Mouse (Mus musculus) central nervous system, embryonic 18 days (tissue): Measurements from ENCODE around the gene Cdk7. TPM values are rescaled to one million over a fixed set of nuclear protein-coding genes. Genes with fewer than 3 reads are reported as not detected.

Experiments
- polyA plus RNA-seq: library from polyadenylated mRNA; depleted of rRNA; stranded (reverse); fragments of >200 nt; gene quantifications from 2 replicates; pipeline ENCODE4 v1.2.3, GENCODE M21; 2012; rRNA removed

Gene Cdk7
- 24.3 and 27.6 TPM in 2 replicates for polyA plus RNA-seq

DNA sequence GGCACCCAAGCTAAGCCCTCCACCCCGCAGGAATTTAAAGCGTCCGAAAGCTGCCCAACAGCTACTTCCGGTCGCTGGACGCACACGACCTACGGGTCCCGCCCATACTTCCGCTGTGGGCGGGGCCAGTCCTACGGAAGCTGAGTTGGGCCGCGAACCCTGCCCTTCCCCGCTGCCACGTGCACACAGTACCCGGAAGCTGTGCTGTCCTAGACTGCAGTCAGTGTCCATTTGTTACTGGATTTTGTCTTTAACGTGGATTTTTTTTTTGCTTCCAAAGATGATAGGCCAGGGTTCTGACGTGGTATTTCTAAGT, at the start of gene Cdk7:
Gene Cdk7 (minus strand): TSS at position 79 of the 316 bp plus-strand sequence.

DNA sequence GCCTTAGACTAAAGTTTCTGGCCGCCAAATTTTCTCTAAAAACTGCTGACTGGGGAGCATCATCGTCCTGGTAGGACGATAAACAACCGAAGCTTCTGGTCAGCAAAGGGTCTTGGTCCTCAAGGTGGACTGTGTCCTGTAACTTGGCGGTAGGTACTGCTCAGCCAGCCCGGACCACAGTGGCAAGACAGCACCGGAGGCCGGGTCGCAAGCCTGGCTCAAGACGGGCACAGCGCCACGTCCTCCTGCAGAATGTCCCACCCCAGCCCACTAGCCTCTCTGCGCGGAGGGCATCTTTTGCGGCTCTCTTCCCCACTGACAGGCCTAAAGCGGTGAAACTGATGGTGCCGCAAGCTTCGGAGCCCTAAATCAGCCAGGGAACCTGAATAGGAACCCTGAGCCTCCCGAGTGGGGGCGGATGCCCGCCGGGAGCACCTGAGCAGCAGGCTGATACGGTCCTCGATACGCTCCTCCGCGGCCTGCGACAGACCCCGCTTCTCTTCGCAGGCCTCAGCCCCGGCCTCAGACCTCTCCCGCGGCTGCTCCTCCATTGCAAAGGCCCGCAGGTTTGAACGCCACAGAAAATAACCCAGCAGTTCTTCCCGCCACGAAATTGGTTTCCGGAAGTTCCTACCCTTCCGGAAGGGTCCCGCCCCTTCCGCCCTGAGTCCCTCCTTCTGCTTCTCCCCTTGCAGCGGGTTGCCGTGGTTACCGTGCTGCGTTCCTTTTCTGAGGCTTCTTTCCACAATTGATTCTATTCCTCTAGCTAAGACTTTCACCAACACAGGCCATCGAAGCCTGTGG, 44.7 kb upstream of the Cdk7 start, which contains the start of gene Cenph:
Gene Cenph (minus strand): TSS at position 648 of the 804 bp plus-strand sequence.

DNA sequence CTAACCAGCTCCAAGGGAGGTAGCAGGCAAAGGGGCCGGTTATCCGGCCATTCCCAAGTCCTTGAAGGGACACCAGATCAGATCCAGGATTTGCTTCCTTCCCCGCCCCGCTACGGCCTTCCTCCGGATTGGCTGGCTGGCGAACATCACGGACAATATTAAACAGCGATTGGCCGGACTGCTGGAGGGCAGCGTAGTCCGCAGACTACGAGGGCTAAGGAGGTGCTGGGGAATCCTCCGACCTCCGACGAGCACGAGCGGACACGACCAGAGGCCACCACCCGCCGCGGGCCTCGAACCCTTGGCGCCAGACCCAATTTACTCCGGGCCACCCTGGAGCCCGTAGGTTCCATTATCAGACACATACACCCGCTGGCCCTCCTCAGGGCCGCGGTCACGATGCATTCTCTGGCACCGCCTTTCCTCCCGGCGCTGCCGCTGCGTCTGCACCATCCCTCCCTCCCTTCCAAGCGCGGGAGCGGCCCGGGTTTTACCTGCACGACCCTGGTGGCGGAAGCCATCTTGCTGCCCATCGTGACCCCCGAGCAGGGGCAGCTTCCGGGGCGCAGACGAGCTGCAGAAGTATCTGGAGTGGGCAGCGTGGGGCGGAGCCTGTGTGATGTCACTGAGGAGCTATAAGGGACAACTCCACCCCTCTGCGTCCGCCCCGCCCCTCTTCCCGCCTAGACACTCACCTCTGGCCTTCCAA, 13.5 kb upstream of the Cdk7 start, which contains the start of gene Mrps36:
Gene Mrps36 (minus strand): TSS at position 624 of the 709 bp plus-strand sequence.

GRCm38 (mm10) chr13:100669291-100670022, 61.3 kb downstream of the Cdk7 start, which contains the start of gene Ccdc125:
TSS of gene Ccdc125 (plus strand) at chr13:100669717.

Other genes starting within 250 kb of the Cdk7 start
- gene Gtf2h2, start 238.4 kb downstream of the Cdk7 start, polyA plus RNA-seq: 75.2 and 75.9 TPM in 2 replicates
- gene Ocln, start 178.2 kb downstream of the Cdk7 start, polyA plus RNA-seq: 5.2 and 6.2 TPM in 2 replicates
- 1.7 and 2.6 TPM in 2 replicates for gene Marveld2, start 114.0 kb downstream of the Cdk7 start, polyA plus RNA-seq
- 260 and 268 TPM in 2 replicates for gene Ak6, start 80.0 kb downstream of the Cdk7 start, polyA plus RNA-seq
- 15.1 and 15.9 TPM in 2 replicates for gene Rad17, start 79.9 kb downstream of the Cdk7 start, polyA plus RNA-seq
- 26.5 and 27.3 TPM in 2 replicates for gene Taf9, start 79.4 kb downstream of the Cdk7 start, polyA plus RNA-seq
- gene Ccdc125, start 61.2 kb downstream of the Cdk7 start, polyA plus RNA-seq: 0.75 and 0.84 TPM in 2 replicates
- gene Mrps36, start 13.7 kb upstream of the Cdk7 start, polyA plus RNA-seq: 77.6 and 80.6 TPM in 2 replicates
- 5.6 and 6.2 TPM in 2 replicates for gene Cenph, start 45.0 kb upstream of the Cdk7 start, polyA plus RNA-seq
- gene Ccnb1, start 55.6 kb upstream of the Cdk7 start, polyA plus RNA-seq: 25.8 and 28.5 TPM in 2 replicates
- 38.6 and 40.0 TPM in 2 replicates for gene Slc30a5, start 102.5 kb upstream of the Cdk7 start, polyA plus RNA-seq